Mouse (Mus musculus) cerebellum, adult 8-10 months (tissue): ENCODE data around the gene Maats1.
"Not testable (repeated sequence)": the region's sequence is repeated elsewhere in the genome, so short reads cannot be mapped to it uniquely, and the experiment has no call there.

Experiments used
- DNase-seq: peaks from one replicate; pipeline ENCODE4 v3.0.0; 2022

Maats1 gene

DNA sequence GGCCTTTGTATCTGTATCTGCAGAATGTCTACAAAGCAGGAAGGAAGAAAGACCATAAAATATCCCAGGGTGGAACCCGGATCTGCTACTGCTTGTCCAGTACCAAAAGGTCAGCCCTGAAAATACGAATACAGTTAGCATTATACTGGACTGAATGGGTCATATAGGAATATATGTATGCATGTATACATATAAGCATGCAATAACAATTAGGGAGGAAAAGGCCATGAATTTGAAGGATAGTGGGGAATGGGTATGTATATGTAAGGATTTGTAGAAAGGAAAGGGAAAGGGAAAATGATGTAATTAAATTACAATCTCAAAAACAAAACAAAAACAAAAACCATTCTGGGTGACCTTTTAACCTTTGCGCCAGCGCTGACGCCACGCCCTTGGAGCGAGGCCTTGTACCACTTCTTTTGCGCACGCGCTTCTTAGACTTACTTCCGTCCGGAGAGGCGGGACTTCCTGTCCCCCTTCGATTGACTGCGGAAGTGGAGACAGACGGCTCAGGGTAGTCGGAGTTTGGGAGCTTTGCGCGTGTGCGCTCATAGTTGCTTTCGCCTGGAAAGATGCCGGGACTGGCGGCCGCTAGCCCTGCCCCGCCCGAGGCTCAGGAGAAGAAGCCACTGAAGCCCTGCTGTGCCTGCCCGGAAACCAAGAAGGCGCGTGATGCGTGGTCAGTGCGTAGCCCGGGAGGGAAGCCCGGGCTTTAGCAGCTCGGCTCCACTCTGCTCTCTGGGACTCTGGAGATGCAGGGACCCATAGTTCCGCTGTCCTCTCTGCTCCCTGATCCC is 4.8 kb upstream of the Maats1 start, which contains the start of the genes Cox17 and Gm21987:
Gene Cox17, plus strand, starts transcription at position 463 of the 797 bp plus-strand sequence.
Gene Gm21987, plus strand, starts transcription at position 512 of the 797 bp plus-strand sequence.
- DNase-seq: peak; percentile 90

DNA sequence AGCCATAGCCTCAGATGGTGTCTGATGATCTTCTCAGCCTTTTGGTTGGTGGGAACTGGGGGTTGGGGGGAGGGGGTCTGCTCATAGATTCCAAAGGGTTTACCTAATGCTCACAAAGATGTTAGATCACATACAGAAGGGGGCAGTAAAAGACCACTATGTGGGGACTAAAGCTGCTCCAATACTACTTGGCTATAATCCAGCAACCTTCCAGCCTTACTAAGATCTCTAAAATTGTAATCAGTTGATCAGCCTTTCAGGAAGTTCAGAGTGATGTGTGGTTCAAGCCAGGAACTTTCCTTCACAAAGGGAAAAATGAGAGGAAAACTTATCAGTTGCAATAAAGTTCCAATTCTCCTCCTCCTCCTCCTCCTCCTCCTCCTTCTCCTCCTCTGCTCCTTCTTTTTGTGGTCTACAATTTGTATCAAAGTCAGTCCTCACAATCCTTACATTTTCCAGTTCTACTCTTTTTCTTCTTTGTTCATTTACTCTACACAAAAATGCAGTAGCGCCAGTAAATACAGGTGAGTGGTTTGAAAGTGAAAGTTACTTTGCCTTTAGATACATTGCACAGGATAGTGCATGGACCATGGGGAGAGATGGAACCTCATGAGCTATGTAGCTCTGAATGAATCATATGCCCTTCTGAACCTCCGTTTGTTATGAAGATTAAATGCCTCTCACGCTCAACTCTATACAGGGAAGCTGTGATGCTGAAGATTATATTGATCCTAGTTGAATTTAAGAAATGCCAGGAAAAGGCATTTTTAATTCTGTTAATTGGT is 3.2 kb upstream of the Maats1 start:
- no peak for DNase-seq

DNA sequence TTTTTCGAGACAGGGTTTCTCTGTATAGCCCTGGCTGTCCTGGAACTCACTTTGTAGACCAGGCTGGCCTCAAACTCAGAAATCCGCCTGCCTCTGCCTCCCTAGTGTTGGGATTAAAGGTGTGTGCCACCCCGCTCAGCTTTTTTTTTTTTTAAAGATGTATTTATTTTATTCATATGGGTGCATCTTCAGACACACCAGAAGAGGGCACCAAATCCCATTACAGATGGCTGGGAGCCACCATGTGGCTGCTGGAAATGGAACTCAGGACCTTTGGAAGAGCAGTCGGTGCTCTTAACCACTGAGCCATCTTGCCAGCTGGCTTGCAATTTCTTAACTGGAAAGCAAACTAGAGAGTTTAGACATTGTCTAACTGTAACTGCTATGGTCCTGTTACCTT is 3.9 kb downstream of the Maats1 start:
- DNase-seq: not testable (repeated sequence)

DNA sequence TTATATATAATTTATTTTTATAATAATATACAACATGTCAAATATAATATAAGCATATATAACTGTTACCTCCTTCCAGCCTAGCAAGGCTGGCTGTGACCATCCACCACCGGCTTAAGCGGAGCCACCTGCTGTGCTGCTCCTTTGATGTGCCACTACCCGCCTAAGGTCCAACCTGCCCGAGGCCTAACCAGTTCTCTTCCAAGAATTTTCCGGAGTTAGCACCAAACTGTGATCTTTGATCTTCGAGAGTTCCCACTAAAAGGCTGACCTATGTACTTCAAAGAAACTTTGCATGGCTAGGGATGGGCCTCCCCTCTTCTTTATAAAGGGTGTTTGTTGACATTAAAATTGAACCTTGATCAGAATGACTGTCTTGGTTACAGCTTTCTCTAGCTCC is 7.5 kb downstream of the Maats1 start:
- DNase-seq: no peak

DNA sequence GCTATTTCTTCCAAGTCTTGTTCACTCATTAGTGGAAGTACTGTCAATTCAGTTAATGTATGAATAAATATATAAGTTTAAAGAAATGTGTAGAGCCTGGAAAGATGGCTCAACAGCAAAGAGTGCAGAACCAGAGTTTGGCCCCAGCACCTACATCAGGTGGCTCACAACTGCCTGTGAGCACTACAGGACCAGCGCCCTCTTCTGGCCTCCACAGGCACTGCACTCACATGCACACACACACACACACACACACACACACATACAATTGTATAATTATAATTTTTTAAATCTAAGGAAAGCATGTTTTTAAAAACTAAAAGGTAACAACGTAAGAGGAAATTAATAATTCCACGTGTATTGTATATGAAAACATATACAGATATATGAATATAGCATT is 12.6 kb downstream of the Maats1 start:
- no peak for DNase-seq

DNA sequence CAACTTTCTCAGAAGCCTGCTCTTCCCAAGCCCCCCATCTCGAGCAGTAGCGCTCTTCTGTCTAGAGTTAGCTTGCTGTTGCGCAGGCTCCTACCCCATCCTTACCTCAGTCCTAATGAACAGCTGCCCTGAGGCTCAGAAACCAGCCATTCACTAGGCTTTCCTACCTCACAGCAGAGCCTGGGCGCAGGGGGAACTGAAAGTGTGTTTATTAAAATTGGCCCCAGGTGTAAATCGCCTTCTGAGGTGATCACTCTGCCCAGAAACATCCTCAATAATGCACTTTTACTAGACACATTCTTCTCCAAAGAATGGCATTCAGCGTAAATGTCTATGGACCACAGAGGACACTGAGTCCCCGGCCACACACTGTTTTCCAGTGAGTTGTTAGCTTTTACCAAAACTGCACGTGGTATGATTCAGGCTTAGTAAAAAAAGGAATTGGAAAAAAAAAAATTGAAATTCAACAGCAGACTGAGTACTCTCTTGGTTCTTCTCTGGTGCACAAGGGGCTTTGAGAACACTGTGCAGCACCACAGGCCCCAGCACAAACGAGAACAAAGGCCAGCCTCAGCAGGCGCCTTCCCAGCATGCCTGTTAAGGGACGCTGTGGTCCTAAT is 15.1 kb downstream of the Maats1 start:
- no peak for DNase-seq

DNA sequence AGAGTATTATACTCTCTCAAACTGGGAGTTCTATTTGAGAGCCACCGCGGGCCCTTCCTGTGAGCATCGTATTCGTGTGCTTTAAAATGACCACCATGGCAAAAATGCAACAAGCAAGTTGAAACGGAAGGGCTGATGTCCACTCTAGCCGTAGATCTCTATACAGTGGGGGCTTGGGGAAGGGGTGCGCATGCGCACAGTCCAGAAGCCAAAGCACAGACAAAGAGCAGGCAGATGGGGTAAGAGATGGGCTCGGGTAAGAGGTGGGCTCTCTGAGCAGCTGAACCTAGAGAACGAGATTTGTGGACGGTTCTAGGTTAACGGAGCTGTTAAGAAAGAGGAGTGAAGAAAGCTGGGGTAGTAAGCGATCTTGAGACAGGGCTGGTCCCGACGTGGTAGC is 17.6 kb downstream of the Maats1 start:
- DNase-seq: no peak

DNA sequence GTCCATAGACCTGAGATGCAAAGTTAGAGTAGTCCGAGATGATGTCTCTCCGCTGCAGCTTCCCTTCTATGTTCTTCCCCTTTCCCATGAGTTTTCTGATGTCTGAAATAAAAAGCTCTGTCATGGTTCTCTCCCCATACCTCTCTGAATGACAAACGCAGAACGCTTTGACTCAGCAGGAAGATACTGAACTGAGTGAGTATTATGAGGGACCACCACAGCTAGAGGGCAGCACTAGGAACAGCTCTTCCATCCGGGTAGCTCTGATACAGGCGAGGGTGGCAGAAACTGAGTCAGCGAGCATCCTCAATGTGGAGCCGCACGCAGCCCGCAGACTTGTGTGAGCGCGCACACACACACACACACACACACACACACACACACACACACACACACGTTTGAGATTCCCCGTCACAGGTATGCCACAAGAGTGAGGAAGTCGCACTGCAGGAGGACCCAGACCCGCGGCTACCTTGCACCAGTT is 20.4 kb downstream of the Maats1 start:
- DNase-seq: peak; percentile 53

DNA sequence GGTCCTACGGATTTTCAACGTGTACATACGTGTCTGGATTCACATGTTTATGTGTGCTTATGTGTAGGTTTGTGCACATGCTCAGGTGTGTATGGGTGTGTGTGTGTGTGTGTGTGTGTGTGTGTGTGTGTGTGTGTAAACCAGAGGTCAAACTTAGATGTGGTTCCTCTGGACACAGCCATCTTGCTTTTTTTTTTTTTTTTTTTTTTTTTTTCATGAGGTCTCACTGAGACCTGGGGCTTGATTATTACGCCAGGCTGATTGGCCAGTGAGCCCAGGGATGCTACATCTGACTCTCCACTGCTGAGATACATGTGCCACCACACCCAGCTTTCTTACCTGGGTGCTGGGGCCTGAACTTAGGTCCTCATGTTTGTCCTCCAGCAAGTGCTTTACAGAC is 22.9 kb downstream of the Maats1 start:
- DNase-seq: no peak

DNA sequence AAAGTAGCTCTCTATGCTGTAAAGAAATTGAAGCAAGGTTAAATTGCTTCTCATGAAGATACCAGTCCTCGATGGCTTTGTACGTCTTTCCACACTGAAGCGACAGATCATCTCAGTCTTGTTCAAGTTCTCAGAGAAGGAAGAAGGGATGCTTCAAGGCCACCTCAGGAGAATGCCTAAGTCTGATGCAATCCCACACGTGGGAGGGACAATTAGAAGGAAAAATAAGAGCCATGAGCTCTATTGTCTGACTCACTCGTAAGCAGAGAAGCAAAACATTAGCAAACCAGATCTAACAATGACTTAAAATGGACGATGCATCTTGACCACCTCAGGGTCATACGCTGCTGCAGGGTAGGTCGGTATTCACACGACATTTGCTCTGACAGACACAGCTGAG is 23.5 kb downstream of the Maats1 start:
- no peak for DNase-seq

DNA sequence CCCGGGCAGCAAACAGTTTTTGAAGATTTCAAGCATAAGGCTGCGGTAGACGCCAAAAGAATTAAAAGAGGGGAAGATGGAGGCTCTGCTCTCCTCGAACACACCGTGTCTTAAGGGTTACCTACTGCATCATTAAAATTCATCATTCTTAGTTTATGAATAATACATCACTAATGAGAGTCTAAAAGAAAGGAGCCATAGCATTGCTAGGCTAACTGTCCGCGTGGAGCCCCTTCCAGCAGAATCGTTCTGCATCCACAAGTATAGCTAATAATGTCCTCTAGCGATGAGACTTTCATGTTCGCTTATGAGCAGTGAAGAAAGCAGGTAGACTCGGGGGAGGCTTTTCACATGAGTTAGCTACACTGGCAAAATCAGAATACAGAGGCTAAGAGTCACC is 33.7 kb downstream of the Maats1 start:
- no peak for DNase-seq

DNA sequence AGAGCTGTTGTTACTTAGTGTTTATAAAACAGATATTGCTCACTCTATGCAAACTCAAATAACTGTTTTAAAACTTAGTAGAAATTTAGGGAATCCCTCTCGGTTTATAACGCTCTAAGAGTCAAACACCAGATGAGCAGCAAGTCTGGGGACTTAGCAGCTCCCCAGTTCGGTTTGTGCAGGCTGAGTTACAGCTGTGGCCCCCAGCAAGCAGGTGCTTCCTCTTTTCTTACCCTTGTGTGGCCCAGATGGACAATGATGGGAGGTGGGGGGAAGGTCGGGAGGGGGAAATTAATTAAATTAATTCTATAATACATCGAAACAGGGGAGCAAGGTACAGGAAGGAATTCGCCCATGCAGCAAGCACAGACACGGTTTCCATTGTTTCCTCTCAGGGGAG is 34.3 kb downstream of the Maats1 start:
- DNase-seq: no peak

DNA sequence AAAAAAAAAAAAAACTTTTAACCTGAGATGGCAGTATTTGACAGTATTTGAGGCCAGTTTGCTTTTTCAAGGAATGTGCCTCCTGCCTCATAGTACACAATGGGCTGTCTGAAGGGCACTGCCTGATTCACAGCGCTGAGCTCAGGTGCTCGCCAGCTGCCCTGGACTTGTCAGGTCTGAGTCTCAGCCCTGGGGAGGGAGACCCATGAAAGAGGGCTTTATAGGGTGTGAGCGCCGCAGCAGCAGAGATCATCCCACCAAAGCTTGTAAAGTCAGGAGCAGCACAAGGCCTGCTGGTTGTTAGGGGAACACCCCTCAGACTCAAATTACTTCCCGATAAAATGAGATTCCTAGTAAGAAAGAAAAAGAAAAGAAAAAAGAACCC is 34.7 kb downstream of the Maats1 start:
- no peak for DNase-seq

DNA sequence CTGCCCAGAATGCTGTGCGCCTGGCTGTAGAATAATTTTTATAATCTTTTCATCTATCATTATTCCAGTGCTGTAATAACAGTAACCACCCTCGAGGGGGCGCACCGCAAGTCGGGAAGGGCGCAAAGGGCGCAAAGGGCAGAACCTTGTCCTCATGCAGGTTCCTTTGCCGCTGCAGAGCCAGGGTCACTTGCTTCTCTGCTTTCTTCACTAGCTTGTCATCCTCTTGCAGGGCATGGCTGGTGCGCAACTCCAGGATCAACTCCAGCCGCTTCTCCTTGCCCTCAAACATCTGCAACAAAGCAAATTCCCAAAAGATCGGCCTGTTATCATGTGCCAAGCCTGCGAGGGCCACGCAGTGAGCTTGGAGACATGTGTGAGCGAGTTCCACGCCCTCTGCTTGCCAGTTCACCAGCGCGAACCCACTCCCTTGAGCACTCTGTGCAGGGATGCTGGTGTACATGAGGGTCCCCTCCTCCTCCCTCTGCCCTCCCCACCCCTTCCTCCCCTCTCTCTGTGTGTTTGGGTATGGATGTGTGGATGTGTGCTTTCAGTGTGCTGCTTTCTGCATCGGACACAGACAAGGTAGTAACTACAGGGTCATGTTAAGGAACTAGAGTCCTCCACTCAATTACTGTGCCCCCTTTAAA is 35.2 kb downstream of the Maats1 start:
- no peak for DNase-seq

DNA sequence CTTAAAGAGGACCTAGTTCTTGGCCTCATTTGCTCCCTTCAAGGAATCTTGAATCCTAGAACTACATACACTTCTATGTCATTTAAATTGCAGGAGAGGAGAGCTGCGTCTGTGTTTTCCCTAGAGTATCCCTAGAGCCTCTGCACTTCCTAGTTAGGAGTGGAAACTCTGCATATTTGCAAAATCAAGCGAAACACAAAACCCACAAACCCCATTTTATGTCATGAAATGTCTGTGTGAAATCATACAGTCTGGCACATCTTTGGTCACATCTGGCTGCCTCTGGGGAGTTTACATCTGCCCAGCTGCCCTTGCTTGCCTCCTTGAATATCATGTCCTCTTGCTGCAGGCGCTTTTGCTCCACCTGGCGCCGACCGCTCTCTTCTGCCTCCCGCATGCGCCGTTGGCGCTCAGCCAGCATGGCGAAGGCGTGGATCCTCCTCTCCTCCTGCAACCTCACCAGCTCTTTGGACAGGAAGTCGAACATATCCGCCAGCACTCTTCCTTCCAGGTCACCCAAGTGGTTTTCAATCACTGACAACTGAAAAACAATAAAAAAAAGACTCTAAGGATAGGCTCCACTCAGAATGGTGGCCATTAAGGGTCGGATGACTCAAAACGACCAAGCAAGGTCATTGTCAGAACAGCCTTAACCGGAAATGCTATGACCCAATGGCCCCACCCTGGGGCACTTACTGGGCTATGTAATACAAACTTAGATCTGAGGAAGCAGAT is 37.3 kb downstream of the Maats1 start:
- no peak for DNase-seq

DNA sequence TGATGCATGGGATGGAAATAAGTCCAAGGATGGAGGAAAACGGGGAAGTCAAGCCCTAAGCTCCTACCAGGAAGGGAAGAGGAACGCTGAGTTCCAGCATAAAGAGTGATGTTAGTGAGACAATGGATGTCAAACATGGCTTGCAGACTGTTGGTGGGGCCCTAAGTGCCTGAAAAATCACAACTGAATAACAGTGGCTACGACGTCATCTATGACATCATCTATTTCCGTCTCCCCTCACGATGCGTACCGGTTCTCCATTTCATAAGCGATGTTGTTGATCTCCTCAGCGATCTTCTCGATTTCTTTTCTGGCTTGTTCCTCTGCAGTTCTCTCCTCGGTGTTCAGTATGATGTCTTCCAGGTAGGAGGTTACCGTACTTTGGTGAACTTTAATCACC is 39.6 kb downstream of the Maats1 start:
- DNase-seq: no peak

DNA sequence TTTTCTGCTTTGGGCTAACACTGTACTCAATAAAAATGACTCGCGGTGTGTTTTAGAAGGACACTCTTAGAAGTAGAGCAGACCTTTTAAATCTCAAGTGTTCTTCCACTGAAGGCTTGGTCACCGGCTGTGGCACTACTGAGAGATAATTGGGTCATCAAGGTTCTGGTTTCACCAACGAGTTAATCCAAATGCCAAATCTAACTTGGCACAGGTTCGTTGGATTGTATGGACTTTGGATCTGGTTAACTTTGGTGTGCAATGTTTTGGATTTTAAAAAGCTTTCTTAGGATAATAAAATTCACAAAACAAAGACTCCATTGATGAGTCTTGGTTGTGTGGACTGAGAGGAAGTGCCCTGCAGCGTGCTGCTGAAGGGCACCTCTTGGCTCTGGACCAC is 43.5 kb downstream of the Maats1 start:
- no peak for DNase-seq

DNA sequence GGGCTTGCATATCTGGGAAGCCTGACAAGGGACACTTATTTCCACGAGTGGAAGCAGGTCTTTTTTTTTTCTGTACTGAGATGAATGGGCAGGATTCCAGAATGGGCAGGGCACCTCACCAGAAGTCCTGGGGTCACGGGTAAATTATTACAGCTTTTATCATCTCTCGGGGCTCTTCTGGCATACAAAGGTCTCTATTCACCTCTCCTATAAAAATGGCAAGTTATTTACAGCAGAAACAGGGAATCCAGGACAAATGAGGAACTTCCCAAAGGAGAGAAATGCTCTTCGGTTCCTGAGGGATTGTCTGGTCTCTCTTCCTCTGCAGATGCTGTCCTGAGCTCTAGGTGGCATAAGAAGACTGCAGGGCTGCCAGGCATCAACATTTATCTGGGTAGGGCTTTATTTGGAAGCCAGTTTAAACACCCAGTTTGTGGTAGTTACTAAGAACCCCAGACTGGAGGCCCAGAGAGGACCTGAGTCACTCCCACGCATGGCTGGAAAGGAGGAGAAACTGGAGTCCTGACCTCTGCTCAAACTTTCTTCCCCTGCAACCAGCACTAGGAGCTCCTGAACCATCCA is 46.5 kb downstream of the Maats1 start:
- DNase-seq: no peak

DNA sequence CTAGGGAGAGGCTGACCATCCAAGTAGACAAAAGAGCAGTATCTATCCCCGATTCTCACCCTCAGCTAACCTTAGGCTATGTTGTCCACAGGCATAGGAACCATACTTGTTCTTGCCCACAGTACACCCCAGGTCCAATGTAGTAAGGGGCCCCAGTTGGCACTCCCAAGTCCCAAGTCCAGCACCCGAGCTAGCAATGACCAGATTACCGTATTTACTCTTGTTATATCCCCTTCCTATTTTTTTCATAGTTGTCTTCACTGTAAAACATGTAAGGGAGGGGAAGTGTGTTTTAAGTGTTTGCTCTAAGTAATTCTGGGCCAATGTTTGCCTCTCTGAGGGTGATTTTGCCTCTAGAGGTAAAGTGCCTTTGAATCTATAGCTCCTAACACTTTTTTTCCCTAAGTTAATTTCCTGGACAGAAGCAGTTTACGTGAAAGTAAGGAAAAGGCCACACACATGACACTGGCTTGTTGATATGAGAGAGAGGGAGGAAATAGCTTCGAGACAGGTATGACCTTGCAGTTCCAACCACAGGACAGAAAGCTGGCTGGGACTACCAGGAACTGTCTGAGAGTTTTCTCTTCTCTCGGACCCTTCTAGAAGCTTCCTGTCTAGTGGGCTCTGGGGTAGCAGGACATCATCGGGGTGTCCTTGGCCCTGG is 47.1 kb downstream of the Maats1 start, which contains the start of gene Nr1i2:
Gene Nr1i2, minus strand, starts transcription at position 140 of the 664 bp plus-strand sequence.
- no peak for DNase-seq

DNA sequence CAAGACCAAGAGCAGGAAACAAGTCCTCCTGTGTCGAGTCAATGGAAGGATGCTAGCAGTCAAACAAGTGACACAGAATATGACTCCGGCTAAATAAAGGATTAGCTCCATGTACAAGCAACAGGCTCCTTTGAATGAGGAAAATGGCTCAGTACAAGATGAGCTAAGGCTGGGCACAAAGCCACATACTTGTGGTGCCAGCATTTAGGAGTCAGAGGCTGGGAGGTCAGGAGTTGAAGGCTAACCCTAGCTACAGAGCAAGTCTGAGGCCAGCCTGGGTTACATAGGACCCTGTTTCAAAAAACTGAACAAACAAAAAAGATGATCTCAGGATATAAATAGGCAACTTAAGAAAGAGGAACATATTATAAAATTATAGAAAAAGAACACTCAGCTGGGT is 51.8 kb downstream of the Maats1 start:
- no peak for DNase-seq

DNA sequence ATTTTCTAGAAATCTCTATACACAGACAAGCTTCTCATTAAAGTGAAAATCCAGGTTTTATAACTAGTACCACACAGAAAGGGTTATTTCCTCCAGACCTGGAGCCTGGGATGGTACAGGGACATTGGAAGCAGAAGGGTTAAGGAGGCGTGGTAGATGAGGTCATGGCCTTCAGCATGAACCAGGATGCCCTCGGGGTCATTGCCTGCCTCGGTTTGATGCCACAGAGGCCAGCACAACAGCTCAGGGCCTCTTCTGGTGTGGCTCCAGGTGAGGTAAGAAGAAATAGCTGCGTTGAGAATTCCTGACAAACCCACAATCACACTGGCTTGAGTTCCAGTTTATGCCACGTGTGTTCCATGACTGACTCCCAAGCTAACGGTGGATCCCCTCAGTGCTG is 53.1 kb downstream of the Maats1 start:
- DNase-seq: no peak
